Mouse (Mus musculus) stomach, embryonic 16.5 days (tissue): ENCODE data around the gene Reln. TPM values are rescaled to one million over a fixed set of nuclear protein-coding genes. Genes with fewer than 3 reads are reported as not detected.

Experiments used
- ATAC-seq: fragments of 200-750 bp; cut with Nextera tagmentation; 2 replicates; pipeline ENCODE4 v1.8.0; 2017; ENCODE audit warnings: moderate number of reproducible peaks, moderate TSS enrichment; ENCODE audit not compliant: insufficient read depth, low FRiP score
- H3K27ac ChIP-seq: fragments of 300-500 bp; sonication (generic); 2 replicates; pipeline ENCODE4 v1.5.1; 2014; ENCODE audit warnings: low read length
- H3K27me3 ChIP-seq: fragments of 300-500 bp; sonication (generic); 2 replicates; pipeline ENCODE4 v1.6.1; 2014; ENCODE audit warnings: low read length, control low read depth, mixed read lengths; ENCODE audit not compliant: control insufficient read depth, insufficient read depth
- H3K36me3 ChIP-seq: fragments of 300-500 bp; sonication (generic); 2 replicates; pipeline ENCODE4 v1.6.1; 2014; ENCODE audit warnings: low read length; ENCODE audit not compliant: control insufficient read depth, insufficient read depth
- H3K4me1 ChIP-seq: fragments of 300-500 bp; sonication (generic); 2 replicates; pipeline ENCODE4 v1.6.1; 2014; ENCODE audit warnings: low read length, control low read depth, mixed read lengths; ENCODE audit not compliant: control insufficient read depth, insufficient read depth
- H3K4me2 ChIP-seq: fragments of 300-500 bp; sonication (generic); 2 replicates; pipeline ENCODE4 v1.6.1; 2014; ENCODE audit warnings: low read depth, low read length, mixed read lengths
- H3K4me3 ChIP-seq: fragments of 300-500 bp; sonication (generic); replicated peaks from 2 replicates; pipeline ENCODE4 v1.5.1; 2014; ENCODE audit warnings: mild to moderate bottlenecking, low read length
- H3K9ac ChIP-seq: fragments of 300-500 bp; sonication (generic); 2 replicates; pipeline ENCODE4 v1.6.1; 2014; ENCODE audit warnings: low read length
- H3K9me3 ChIP-seq: fragments of 300-500 bp; sonication (generic); replicated peaks from 2 replicates; pipeline ENCODE4 v1.6.1; 2016; ENCODE audit warnings: low read length, control low read depth; ENCODE audit not compliant: control insufficient read depth
- WGBS: fragments of 180-500 bp; shearing (Covaris S2); extraction: QIAGEN DNeasy Blood & Tissue Kit; methylation state at CpG from one replicate; pipeline ENCODE4 v1.1.7; 2014; 5-methylcytosine and 5-hydroxymethylcytosine counted together
- polyA plus RNA-seq: library from polyadenylated mRNA; unstranded; fragments of >200 nt; fragmentation: Nextera tagmentation; extraction: Ambion mirVana; gene quantifications from 2 replicates; pipeline ENCODE4 v1.2.1, GENCODE M21; 2015

Gene Reln
- polyA plus RNA-seq, 1 experiment from 2014 or later: 4.7 TPM

- ATAC-seq: no peak
- Histone ChIP-seq H3K4me3 (no peak overlapping the region), H3K27ac (no peak overlapping the region), H3K27me3 (no peaks in the 10 kb centered on the region), H3K4me1 (no peaks in the 10 kb centered on the region), H3K9ac (no peak overlapping the region), H3K4me2 (no peak overlapping the region), H3K9me3 (no peaks in the 10 kb centered on the region), H3K36me3 (no peaks in the 10 kb centered on the region)
These were observed 216.9 kb downstream of the Reln start for GRCm38 (mm10) chr5:22127583-22127982.

GRCm38 (mm10) chr5:22119296-22119695, 225.2 kb downstream of the Reln start:
- H3K9ac ChIP-seq: no peak overlapping the region
- no peak for ATAC-seq
- H3K4me3 ChIP-seq: no peak overlapping the region
- H3K4me1 ChIP-seq: no peaks in the 10 kb centered on the region
- WGBS: 43% methylated on average over 1 of the region's 1 CpGs
- no peaks in the 10 kb centered on the region for H3K36me3 ChIP-seq
- no peaks in the 10 kb centered on the region for H3K9me3 ChIP-seq
- no peak overlapping the region for H3K4me2 ChIP-seq
- no peak overlapping the region for H3K27ac ChIP-seq
- H3K27me3 ChIP-seq: no peaks in the 10 kb centered on the region

DNA sequence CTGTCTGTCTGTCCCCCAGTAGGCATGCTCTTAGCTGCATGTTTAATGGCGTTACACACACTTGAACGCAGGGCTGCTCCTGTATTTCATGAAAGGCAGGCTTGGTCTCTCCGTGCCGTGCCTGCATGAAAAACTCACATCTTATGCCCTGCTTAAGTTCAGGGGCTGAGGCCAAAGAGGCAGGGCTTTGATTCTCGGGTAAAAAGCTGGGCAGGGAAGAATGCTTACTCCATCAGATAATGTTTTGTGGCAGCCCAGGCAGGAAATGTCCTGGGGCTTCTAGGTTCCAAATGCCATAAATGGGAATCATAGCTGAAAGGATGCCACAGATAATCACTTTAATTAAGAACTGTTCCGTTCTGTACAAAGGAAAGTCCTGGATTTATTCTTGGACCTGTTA, 226.0 kb downstream of the Reln start:
- H3K9ac ChIP-seq: no peak overlapping the region
- H3K36me3 ChIP-seq: no peaks in the 10 kb centered on the region
- H3K4me1 ChIP-seq: no peaks in the 10 kb centered on the region
- no peaks in the 10 kb centered on the region for H3K9me3 ChIP-seq
- no peak for ATAC-seq
- no peak overlapping the region for H3K4me3 ChIP-seq
- H3K4me2 ChIP-seq: no peak overlapping the region
- H3K27ac ChIP-seq: no peak overlapping the region
- WGBS: 60% methylated on average over 6 of the region's 6 CpGs
- H3K27me3 ChIP-seq: no peaks in the 10 kb centered on the region

GRCm38 (mm10) chr5:22116922-22117321, 227.6 kb downstream of the Reln start:
- no peaks in the 10 kb centered on the region for H3K36me3 ChIP-seq
- H3K9ac ChIP-seq: no peak overlapping the region
- H3K4me3 ChIP-seq: no peak overlapping the region
- ATAC-seq: no peak
- no peaks in the 10 kb centered on the region for H3K27me3 ChIP-seq
- no peak overlapping the region for H3K4me2 ChIP-seq
- no peaks in the 10 kb centered on the region for H3K9me3 ChIP-seq
- 67% methylated on average over 9 of the region's 9 CpGs for WGBS
- H3K4me1 ChIP-seq: no peaks in the 10 kb centered on the region
- H3K27ac ChIP-seq: no peak overlapping the region

DNA sequence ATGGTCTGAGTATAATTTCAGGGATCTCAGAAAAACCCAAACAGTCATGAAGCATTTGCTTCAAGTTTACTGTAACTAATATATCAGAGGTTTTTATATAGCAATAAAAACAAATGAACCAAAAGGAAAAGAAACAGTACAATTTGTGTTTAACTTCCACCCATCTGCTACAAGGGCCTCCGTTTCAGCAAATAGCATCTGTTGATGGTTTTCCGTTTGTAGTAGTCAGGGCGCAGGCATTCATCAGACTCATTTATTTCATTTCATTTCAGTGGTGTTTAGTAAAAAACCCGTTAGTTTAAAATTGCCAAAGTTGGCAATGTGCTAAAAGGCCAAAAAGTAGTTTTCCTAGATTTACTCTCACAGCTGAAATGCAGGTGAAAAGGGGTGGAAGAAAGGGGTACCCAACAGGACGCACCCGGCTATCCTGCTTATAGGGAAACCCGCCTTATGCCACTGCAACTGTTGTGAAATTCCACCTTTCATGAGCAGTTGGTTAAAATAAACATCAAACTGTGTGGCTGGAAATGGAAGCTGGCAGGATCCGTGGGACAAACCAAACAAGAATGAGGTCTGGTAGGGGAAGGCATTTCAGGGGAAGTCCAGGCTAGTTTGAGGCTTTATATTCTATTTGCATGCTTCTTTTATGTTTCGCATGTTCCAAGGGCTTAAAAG, 237.6 kb downstream of the Reln start:
- Histone ChIP-seq H3K4me3 (no peak overlapping the region), H3K36me3 (no peaks in the 10 kb centered on the region), H3K4me2 (no peak overlapping the region), H3K9me3 (no peaks in the 10 kb centered on the region), H3K27me3 (no peaks in the 10 kb centered on the region), H3K27ac (no peak overlapping the region), H3K9ac (no peak overlapping the region), H3K4me1 (no peaks in the 10 kb centered on the region)
- 66% methylated on average over 9 of the region's 9 CpGs for WGBS
- ATAC-seq: no peak

- no peaks in the 10 kb centered on the region for H3K9me3 ChIP-seq
- H3K4me1 ChIP-seq: no peaks in the 10 kb centered on the region
- no peak overlapping the region for H3K9ac ChIP-seq
- ATAC-seq: no peak
- H3K27me3 ChIP-seq: no peaks in the 10 kb centered on the region
- H3K36me3 ChIP-seq: no peaks in the 10 kb centered on the region
- no peak overlapping the region for H3K27ac ChIP-seq
- 88% methylated on average over 5 of the region's 5 CpGs for WGBS
- H3K4me3 ChIP-seq: no peak overlapping the region
- no peak overlapping the region for H3K4me2 ChIP-seq
These were observed 249.5 kb downstream of the Reln start for GRCm38 (mm10) chr5:22094984-22095383.

DNA sequence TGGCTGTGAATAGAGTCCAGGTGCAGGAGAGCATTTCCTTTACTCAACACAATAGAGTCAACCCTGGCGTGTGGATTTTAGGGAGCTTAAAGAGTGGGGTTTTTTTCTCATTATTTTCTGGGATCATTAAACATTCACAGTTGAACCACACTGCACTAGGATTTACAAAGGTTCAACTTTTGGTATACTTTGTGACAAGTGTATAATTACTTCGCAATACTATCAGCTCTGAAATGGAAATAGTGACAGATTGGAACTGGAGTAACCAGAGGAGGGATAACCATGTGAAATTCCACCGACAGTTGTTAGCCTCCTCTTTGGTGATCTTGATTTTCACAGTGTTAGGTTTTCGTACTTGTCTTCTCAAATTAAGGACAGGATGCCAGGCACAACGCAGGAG, 250.5 kb downstream of the Reln start:
- H3K4me1 ChIP-seq: no peaks in the 10 kb centered on the region
- no peaks in the 10 kb centered on the region for H3K27me3 ChIP-seq
- no peak overlapping the region for H3K4me2 ChIP-seq
- H3K4me3 ChIP-seq: no peak overlapping the region
- no peak overlapping the region for H3K27ac ChIP-seq
- 83% methylated on average over 5 of the region's 5 CpGs for WGBS
- H3K9me3 ChIP-seq: no peaks in the 10 kb centered on the region
- H3K9ac ChIP-seq: no peak overlapping the region
- no peak for ATAC-seq
- H3K36me3 ChIP-seq: no peaks in the 10 kb centered on the region

DNA sequence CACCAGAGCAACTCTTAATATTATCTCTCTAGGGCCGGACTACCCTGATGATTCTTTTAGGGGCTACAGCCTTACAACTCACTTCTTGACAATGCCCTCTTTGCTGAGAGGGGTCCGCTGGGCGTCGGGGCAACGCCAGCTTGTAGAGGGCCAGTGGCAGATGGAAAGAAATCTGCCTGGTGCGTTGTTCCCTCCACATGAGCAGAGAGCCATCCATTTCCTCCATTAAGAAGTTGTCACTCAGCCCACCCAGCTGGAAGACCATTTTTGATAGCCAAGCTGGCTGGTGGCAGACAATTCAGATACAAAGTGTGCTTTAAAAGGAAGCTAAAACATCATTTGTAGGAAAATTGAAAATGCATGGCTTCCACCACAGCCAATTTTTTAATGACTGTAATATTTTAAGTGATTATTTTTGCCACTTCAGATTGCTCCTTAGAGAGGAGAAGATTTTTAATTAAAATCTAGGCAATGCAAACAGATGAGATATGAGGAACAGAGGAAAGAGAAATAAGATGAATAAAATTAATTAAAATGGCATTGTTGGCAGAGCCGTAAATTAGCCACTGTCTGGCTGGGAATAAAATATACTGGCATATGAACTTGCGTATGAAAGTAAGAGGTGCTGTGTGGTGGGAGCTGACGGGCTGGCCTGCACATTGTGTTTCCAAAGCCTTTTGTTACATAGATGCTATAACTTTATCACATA, 251.2 kb downstream of the Reln start:
- no peaks in the 10 kb centered on the region for H3K4me1 ChIP-seq
- H3K36me3 ChIP-seq: no peaks in the 10 kb centered on the region
- ATAC-seq: no peak
- H3K27ac ChIP-seq: no peak overlapping the region
- no peak overlapping the region for H3K4me3 ChIP-seq
- WGBS: 70% methylated on average over 9 of the region's 9 CpGs
- H3K27me3 ChIP-seq: no peaks in the 10 kb centered on the region
- H3K9ac ChIP-seq: no peak overlapping the region
- no peaks in the 10 kb centered on the region for H3K9me3 ChIP-seq
- H3K4me2 ChIP-seq: no peak overlapping the region

DNA sequence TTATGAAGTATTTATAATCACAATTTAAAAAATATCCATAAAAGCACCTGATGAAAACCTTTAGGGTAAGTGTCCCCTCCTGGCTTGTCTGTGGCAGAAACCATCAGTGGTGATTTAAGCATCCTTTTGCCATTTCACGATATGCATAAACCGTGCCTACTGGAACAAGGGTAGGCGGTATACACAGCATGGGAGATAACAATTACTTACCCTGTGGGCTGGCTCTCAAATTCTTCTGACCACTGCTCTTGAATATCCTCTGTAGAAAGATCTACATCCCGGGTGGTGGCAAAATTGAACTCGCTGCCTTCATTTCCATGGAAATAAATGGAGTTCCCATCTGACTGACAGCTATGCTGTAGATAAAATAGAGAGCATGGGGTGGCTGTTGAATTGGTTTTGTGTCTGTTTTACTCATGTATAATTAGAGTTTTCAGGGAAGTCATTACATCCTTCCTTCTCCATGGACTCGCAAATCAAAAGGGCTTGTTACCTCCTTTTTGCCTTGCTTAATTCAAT, 264.0 kb downstream of the Reln start:
- no peak overlapping the region for H3K27ac ChIP-seq
- 88% methylated on average over 6 of the region's 6 CpGs for WGBS
- no peaks in the 10 kb centered on the region for H3K27me3 ChIP-seq
- no peaks in the 10 kb centered on the region for H3K4me1 ChIP-seq
- no peaks in the 10 kb centered on the region for H3K36me3 ChIP-seq
- no peak overlapping the region for H3K4me2 ChIP-seq
- no peaks in the 10 kb centered on the region for H3K9me3 ChIP-seq
- H3K4me3 ChIP-seq: no peak overlapping the region
- no peak overlapping the region for H3K9ac ChIP-seq
- ATAC-seq: no peak
